Mouse (Mus musculus): ENCODE results near the gene Ryk.

GRCm38 (mm10) chr9:102876054-102876690 lies 41.5 kb downstream of the Ryk start:
- TF ChIP-seq CTCF (IDR thresholded peaks at IDR 0.05) (no peak), POLR2A (IDR thresholded peaks at IDR 0.05; ENCODE audit: insufficient read depth, low read depth, low read length) (no peak), EP300 (IDR thresholded peaks at IDR 0.05; ENCODE audit: insufficient read depth, low read depth, low read length) (no peak)
